Mouse (Mus musculus) heart, postnatal 0 days (tissue): ENCODE results near the gene Olfr473. TPM values are rescaled to one million over a fixed set of nuclear protein-coding genes. Genes with fewer than 3 reads are reported as not detected.
"Not testable (repeated sequence)": the region's sequence is repeated elsewhere in the genome, so short reads cannot be mapped to it uniquely, and the experiment has no call there.

Experiments used
- ATAC-seq: fragments of 200-750 bp; cut with Nextera tagmentation; 2 replicates; pipeline ENCODE4 v1.8.0; 2017; ENCODE audit warnings: low read depth, moderate number of reproducible peaks, moderate library complexity; ENCODE audit not compliant: insufficient read depth
- DNase-seq: peaks from one replicate; pipeline ENCODE4 v3.0.0-alpha.2; 2016; ENCODE audit warnings: low spot score
- H3K27ac ChIP-seq: fragments of 300-500 bp; sonication (generic); 2 replicates; pipeline ENCODE4 v1.5.1; 2014; ENCODE audit warnings: low read depth, mild to moderate bottlenecking
- H3K27me3 ChIP-seq: fragments of 300-500 bp; sonication (generic); 2 replicates; pipeline ENCODE4 v1.6.1; 2014; ENCODE audit warnings: low read length, mixed read lengths; ENCODE audit not compliant: control insufficient read depth, insufficient read depth
- H3K36me3 ChIP-seq: fragments of 300-500 bp; sonication (generic); replicated peaks from 2 replicates; pipeline ENCODE4 v1.6.1; 2014; ENCODE audit warnings: low read length, mixed read lengths; ENCODE audit not compliant: control insufficient read depth, insufficient read depth
- H3K4me1 ChIP-seq: fragments of 300-500 bp; sonication (generic); 2 replicates; pipeline ENCODE4 v1.6.1; 2014; ENCODE audit warnings: antibody characterized with exemption; ENCODE audit not compliant: control insufficient read depth, insufficient read depth
- H3K4me2 ChIP-seq: fragments of 300-500 bp; sonication (generic); 2 replicates; pipeline ENCODE4 v1.6.1; 2014; ENCODE audit warnings: low read depth, mild to moderate bottlenecking, low read length, moderate library complexity
- H3K4me3 ChIP-seq: fragments of 300-500 bp; sonication (generic); 2 replicates; pipeline ENCODE4 v1.5.1; 2014; ENCODE audit warnings: low read depth, low read length
- H3K9ac ChIP-seq: fragments of 300-500 bp; sonication (generic); replicated peaks from 2 replicates; pipeline ENCODE4 v1.6.1; 2014; ENCODE audit warnings: low read depth, low read length, mixed read lengths
- H3K9me3 ChIP-seq: fragments of 300-500 bp; sonication (generic); replicated peaks from 2 replicates; pipeline ENCODE4 v1.6.1; 2016; ENCODE audit warnings: low read length; ENCODE audit not compliant: control insufficient read depth
- CTCF ChIP-seq: IDR thresholded peaks from 2 replicates; pipeline ENCODE4 v1.5.1; 2016; ENCODE audit warnings: antibody characterized with exemption, control low read depth, low read depth
- EP300 ChIP-seq: IDR thresholded peaks from 2 replicates; pipeline ENCODE4 v1.6.1; 2016; ENCODE audit warnings: antibody characterized with exemption, low read depth
- WGBS: fragments of 180-500 bp; shearing (Covaris S2); extraction: QIAGEN DNeasy Blood & Tissue Kit; methylation state at CpG from one replicate; pipeline ENCODE4 v1.1.7; 2014; 5-methylcytosine and 5-hydroxymethylcytosine counted together
- polyA plus RNA-seq: library from polyadenylated mRNA; unstranded; fragments of >200 nt; fragmentation: Nextera tagmentation; extraction: Ambion mirVana; gene quantifications from 2 replicates; pipeline ENCODE4 v1.2.1, GENCODE M21; 2015
- total RNA-seq: library from RNA; depleted of rRNA; stranded (reverse); fragments of >200 nt; gene quantifications from 2 replicates; pipeline ENCODE4 v1.2.3, GENCODE M21; 2014; ENCODE audit warnings: low replicate concordance; rRNA removed

Olfr473 gene
- total RNA-seq: not detected in 2 replicates
- not detected in 2 replicates for polyA plus RNA-seq

- H3K4me3 ChIP-seq: no peak within 1 kb of the TSS
- ATAC-seq (no peak), DNase-seq (no peak)
- H3K27ac ChIP-seq: no peak within 1 kb of the TSS
- no peak within 1 kb of the TSS for H3K9ac ChIP-seq
- 0 out of 2 replicates have a peak, but pooled peaks cover 5% of the 10 kb centered on the region for H3K9me3 ChIP-seq
- no peaks in the 10 kb centered on the region for H3K4me1 ChIP-seq
- no peaks in the 10 kb centered on the region for H3K27me3 ChIP-seq
- TF ChIP-seq CTCF (no peak), EP300 (no peak)
- 89% methylated on average over 1 of the region's 1 CpGs for WGBS
- no peak within 1 kb of the TSS for H3K4me2 ChIP-seq
- no peaks in the 10 kb centered on the region for H3K36me3 ChIP-seq
These were observed at the start of gene Olfr473 for GRCm38 (mm10) chr7:107930146-107930545. TSS of gene Olfr473 (plus strand) at chr7:107930446.

GRCm38 (mm10) chr7:107897602-107898001 is 32.6 kb upstream of the Olfr473 start, which contains the start of gene Olfr472:
TSS of gene Olfr472 (plus strand) at chr7:107897902.
- H3K36me3 ChIP-seq: no peaks in the 10 kb centered on the region
- no peak within 1 kb of the TSS for H3K4me2 ChIP-seq
- DNase-seq (no peak), ATAC-seq (no peak)
- H3K27ac ChIP-seq: no peak within 1 kb of the TSS
- H3K9ac ChIP-seq: no peak within 1 kb of the TSS
- no peak within 1 kb of the TSS for H3K4me3 ChIP-seq
- H3K9me3 ChIP-seq: no peaks in the 10 kb centered on the region
- no peak for TF ChIP-seq EP300
- TF ChIP-seq CTCF: no peak
- no peaks in the 10 kb centered on the region for H3K4me1 ChIP-seq
- H3K27me3 ChIP-seq: no peaks in the 10 kb centered on the region

GRCm38 (mm10) chr7:107952539-107952938 is 22.3 kb downstream of the Olfr473 start:
- not testable (repeated sequence) for H3K4me3 ChIP-seq, H3K27ac ChIP-seq, H3K9me3 ChIP-seq, H3K4me1 ChIP-seq, DNase-seq, H3K4me2 ChIP-seq, H3K27me3 ChIP-seq, H3K9ac ChIP-seq, H3K36me3 ChIP-seq, ATAC-seq
- WGBS: 87% methylated on average over 12 of the region's 12 CpGs

GRCm38 (mm10) chr7:107954343-107954742 is 24.1 kb downstream of the Olfr473 start, which contains the start of gene Olfr474:
TSS of gene Olfr474 (plus strand) at chr7:107954643.
- 57% methylated on average over 1 of the region's 1 CpGs for WGBS

GRCm38 (mm10) chr7:107964503-107964902 is 34.3 kb downstream of the Olfr473 start, which contains the start of gene Olfr476:
TSS of gene Olfr476 (plus strand) at chr7:107964803.
- Histone ChIP-seq H3K9me3 (no peaks in the 10 kb centered on the region), H3K9ac (no peak within 1 kb of the TSS), H3K36me3 (no peaks in the 10 kb centered on the region), H3K4me3 (no peak within 1 kb of the TSS), H3K27me3 (no peaks in the 10 kb centered on the region), H3K27ac (no peak within 1 kb of the TSS), H3K4me1 (no peaks in the 10 kb centered on the region), H3K4me2 (no peak within 1 kb of the TSS)
- DNase-seq: no peak
- WGBS: 32% methylated on average over 1 of the region's 1 CpGs
- TF ChIP-seq CTCF (no peak), EP300 (no peak)
- no peak for ATAC-seq

More at GRCm38 (mm10) chr7:107954343-107954742, 24.1 kb downstream of the Olfr473 start, which contains the start of gene Olfr474:
- Histone ChIP-seq H3K9me3 (no peaks in the 10 kb centered on the region), H3K4me3 (no peak within 1 kb of the TSS), H3K4me2 (no peak within 1 kb of the TSS), H3K36me3 (no peaks in the 10 kb centered on the region), H3K27ac (no peak within 1 kb of the TSS), H3K4me1 (no peaks in the 10 kb centered on the region), H3K27me3 (no peaks in the 10 kb centered on the region), H3K9ac (no peak within 1 kb of the TSS)
- no peak for ATAC-seq
- no peak for TF ChIP-seq CTCF
- no peak for TF ChIP-seq EP300
- no peak for DNase-seq

Other genes starting within 250 kb of the Olfr473 start
- not detected in 2 replicates for gene Cyb5r2, start 172.4 kb upstream of the Olfr473 start, total RNA-seq
- 1.0 TPM in 2 replicates for gene Cyb5r2, start 172.4 kb upstream of the Olfr473 start, polyA plus RNA-seq
- not detected in 2 replicates for gene Ovch2, start 129.2 kb upstream of the Olfr473 start, total RNA-seq
- not detected in 2 replicates for gene Ovch2, start 129.2 kb upstream of the Olfr473 start, polyA plus RNA-seq
- not detected in 2 replicates for gene Olfr467, start 118.2 kb upstream of the Olfr473 start, total RNA-seq
- gene Olfr467, start 118.2 kb upstream of the Olfr473 start, polyA plus RNA-seq: not detected in 2 replicates
- gene Olfr469, start 104.9 kb upstream of the Olfr473 start, total RNA-seq: not detected in 2 replicates
- gene Olfr469, start 104.9 kb upstream of the Olfr473 start, polyA plus RNA-seq: not detected in 2 replicates
- not detected in 2 replicates for gene Olfr470, start 83.0 kb upstream of the Olfr473 start, total RNA-seq
- gene Olfr470, start 83.0 kb upstream of the Olfr473 start, polyA plus RNA-seq: not detected in 2 replicates
- gene Olfr472, start 32.5 kb upstream of the Olfr473 start, total RNA-seq: not detected in 2 replicates
- gene Olfr472, start 32.5 kb upstream of the Olfr473 start, polyA plus RNA-seq: not detected in 2 replicates
- not detected in 2 replicates for gene Olfr474, start 24.2 kb downstream of the Olfr473 start, total RNA-seq
- not detected in 2 replicates for gene Olfr474, start 24.2 kb downstream of the Olfr473 start, polyA plus RNA-seq
- gene Olfr476, start 34.4 kb downstream of the Olfr473 start, total RNA-seq: not detected in 2 replicates
- gene Olfr476, start 34.4 kb downstream of the Olfr473 start, polyA plus RNA-seq: not detected in 2 replicates
- not detected in 2 replicates for gene Olfr477, start 56.2 kb downstream of the Olfr473 start, total RNA-seq
- gene Olfr477, start 56.2 kb downstream of the Olfr473 start, polyA plus RNA-seq: not detected in 2 replicates
- not detected in 2 replicates for gene Olfr478, start 103.5 kb downstream of the Olfr473 start, total RNA-seq
- not detected in 2 replicates for gene Olfr478, start 103.5 kb downstream of the Olfr473 start, polyA plus RNA-seq
- gene Olfr479, start 120.2 kb downstream of the Olfr473 start, total RNA-seq: not detected in 2 replicates
- gene Olfr479, start 120.2 kb downstream of the Olfr473 start, polyA plus RNA-seq: not detected in 2 replicates
- not detected in 2 replicates for gene Olfr480, start 136.9 kb downstream of the Olfr473 start, total RNA-seq
- not detected in 2 replicates for gene Olfr480, start 136.9 kb downstream of the Olfr473 start, polyA plus RNA-seq
- not detected in 2 replicates for gene Olfr481, start 149.4 kb downstream of the Olfr473 start, total RNA-seq
- not detected in 2 replicates for gene Olfr481, start 149.4 kb downstream of the Olfr473 start, polyA plus RNA-seq
- gene Olfr482, start 167.1 kb downstream of the Olfr473 start, total RNA-seq: not detected in 2 replicates
- 0.05 TPM in 1 of 2 replicates, not detected in the other for gene Olfr482, start 167.1 kb downstream of the Olfr473 start, polyA plus RNA-seq
- not detected in 2 replicates for gene Olfr483, start 170.4 kb downstream of the Olfr473 start, total RNA-seq
- gene Olfr483, start 170.4 kb downstream of the Olfr473 start, polyA plus RNA-seq: not detected in 2 replicates
- not detected in 2 replicates for gene Olfr484, start 197.0 kb downstream of the Olfr473 start, total RNA-seq
- not detected in 2 replicates for gene Olfr484, start 197.0 kb downstream of the Olfr473 start, polyA plus RNA-seq
- not detected in 2 replicates for gene Olfr485, start 229.4 kb downstream of the Olfr473 start, total RNA-seq
- gene Olfr485, start 229.4 kb downstream of the Olfr473 start, polyA plus RNA-seq: not detected in 2 replicates
- not detected in 2 replicates for gene Olfr486, start 242.3 kb downstream of the Olfr473 start, total RNA-seq
- not detected in 2 replicates for gene Olfr486, start 242.3 kb downstream of the Olfr473 start, polyA plus RNA-seq